Mouse (Mus musculus) adrenal gland, postnatal 14 days (tissue): ENCODE measurements at regions not wholly inside any gene's neighbourhood (a gene's known extent, or its start where the extent isn't known, plus 50 kb on each side); places are given as distances from the start of the nearest gene placed in this dataset.

Experiments
- DNase-seq: peaks from one replicate; pipeline ENCODE4 v3.0.0; 2021; ENCODE audit warnings: mixed read lengths

GRCm38 (mm10) chr3:137100627-137101404 lies 240.1 kb upstream of the Emcn start:
- no peak for DNase-seq

- DNase-seq, result no peak
Observed at GRCm38 (mm10) chr3:137105930-137106329, 234.9 kb upstream of the Emcn start.

GRCm38 (mm10) chr3:137108197-137108596 lies 232.7 kb upstream of the Emcn start:
- no peak for DNase-seq

GRCm38 (mm10) chr3:137109786-137110185 lies 231.1 kb upstream of the Emcn start:
- DNase-seq, result no peak

- DNase-seq, result peak; percentile 18
Observed at GRCm38 (mm10) chr3:137110485-137110884, 230.4 kb upstream of the Emcn start.

- DNase-seq, result no peak
Observed at GRCm38 (mm10) chr3:137129967-137130366, 210.9 kb upstream of the Emcn start.

GRCm38 (mm10) chr3:137142041-137142440 lies 198.8 kb upstream of the Emcn start:
- DNase-seq, result no peak

- DNase-seq, result no peak
Observed at GRCm38 (mm10) chr3:137146062-137146461, 194.8 kb upstream of the Emcn start.

GRCm38 (mm10) chr3:137147405-137147804 lies 193.5 kb upstream of the Emcn start:
- DNase-seq, result no peak

- DNase-seq, result peak; percentile 54
Observed at GRCm38 (mm10) chr3:137150414-137151010, 190.4 kb upstream of the Emcn start.

- DNase-seq, result no peak
Observed at GRCm38 (mm10) chr3:137151431-137151830, 189.4 kb upstream of the Emcn start.

GRCm38 (mm10) chr3:137153234-137153633 lies 187.6 kb upstream of the Emcn start:
- peak; percentile 4 for DNase-seq

GRCm38 (mm10) chr3:137154200-137155042 lies 186.4 kb upstream of the Emcn start:
- DNase-seq, result no peak

GRCm38 (mm10) chr3:137155043-137155404 lies 185.8 kb upstream of the Emcn start:
- no peak for DNase-seq

GRCm38 (mm10) chr3:137156250-137156975 lies 184.5 kb upstream of the Emcn start:
- no peak for DNase-seq

GRCm38 (mm10) chr3:137189035-137189434 lies 151.8 kb upstream of the Emcn start:
- no peak for DNase-seq

- DNase-seq, result no peak
Observed at GRCm38 (mm10) chr3:137190489-137190888, 150.4 kb upstream of the Emcn start.

- DNase-seq, result no peak
Observed at GRCm38 (mm10) chr3:137191009-137191408, 149.9 kb upstream of the Emcn start.

- DNase-seq, result no peak
Observed at GRCm38 (mm10) chr3:137193873-137194272, 147.0 kb upstream of the Emcn start.

GRCm38 (mm10) chr3:137211667-137212066 lies 129.2 kb upstream of the Emcn start:
- no peak for DNase-seq

GRCm38 (mm10) chr3:137216036-137216435 lies 124.8 kb upstream of the Emcn start:
- peak; percentile 4 for DNase-seq

GRCm38 (mm10) chr3:137217245-137217644 lies 123.6 kb upstream of the Emcn start:
- DNase-seq, result no peak
